Mouse (Mus musculus) neural tube, embryonic 15.5 days (tissue): ENCODE measurements around the gene Abcb6. TPM values are rescaled to one million over a fixed set of nuclear protein-coding genes. Genes with fewer than 3 reads are reported as not detected.

Experiments used
- microRNA-seq: library from miRNA; unstranded; fragments of <30 nt; microRNA quantifications from one replicate; pipeline ENCODE4, GENCODE M21; 2017
- polyA plus RNA-seq: library from polyadenylated mRNA; unstranded; fragments of >200 nt; fragmentation: Nextera tagmentation; extraction: Ambion mirVana; gene quantifications from 2 replicates; pipeline ENCODE4 v1.2.1, GENCODE M21; 2015

The Abcb6 gene
- polyA plus RNA-seq, 1 experiment from 2014 or later: 54.9 TPM

Small RNA genes lying within 50 kb of the gene (microRNA-seq; reads per million reads assigned to microRNA genes)
- gene Gm27943: not detected

Other genes starting within 250 kb of the Abcb6 start
- gene Cfap65, start 244.8 kb downstream of the Abcb6 start, polyA plus RNA-seq: 0.41 and 0.43 TPM in 2 replicates
- 0.84 and 3.0 TPM in 2 replicates for gene Ihh, start 228.7 kb downstream of the Abcb6 start, polyA plus RNA-seq
- gene Nhej1, start 55.2 kb downstream of the Abcb6 start, polyA plus RNA-seq: 6.0 and 7.1 TPM in 2 replicates
- not detected in 2 replicates for gene Slc23a3, start 46.5 kb downstream of the Abcb6 start, polyA plus RNA-seq
- 46.3 and 48.9 TPM in 2 replicates for gene Cnppd1, start 37.7 kb downstream of the Abcb6 start, polyA plus RNA-seq
- gene Retreg2, start 37.6 kb downstream of the Abcb6 start, polyA plus RNA-seq: 133 and 140 TPM in 2 replicates
- 37.3 and 40.0 TPM in 2 replicates for gene Zfand2b, start 11.7 kb downstream of the Abcb6 start, polyA plus RNA-seq
- 24.9 and 25.1 TPM in 2 replicates for gene Ankzf1, start 11.8 kb upstream of the Abcb6 start, polyA plus RNA-seq
- gene Atg9a, start 11.8 kb upstream of the Abcb6 start, polyA plus RNA-seq: 59.2 and 63.6 TPM in 2 replicates
- 16.2 and 17.5 TPM in 2 replicates for gene Glb1l, start 30.4 kb upstream of the Abcb6 start, polyA plus RNA-seq
- gene Stk16, start 30.4 kb upstream of the Abcb6 start, polyA plus RNA-seq: 158 and 159 TPM in 2 replicates
- gene Tuba4a, start 39.5 kb upstream of the Abcb6 start, polyA plus RNA-seq: 44.6 and 81.9 TPM in 2 replicates
- gene A630095N17Rik, start 51.7 kb upstream of the Abcb6 start, polyA plus RNA-seq: 0.29 TPM in 1 of 2 replicates, not detected in the other
- 72.1 and 90.7 TPM in 2 replicates for gene Dnajb2, start 56.0 kb upstream of the Abcb6 start, polyA plus RNA-seq
- 25.6 and 32.4 TPM in 2 replicates for gene Ptprn, start 84.1 kb upstream of the Abcb6 start, polyA plus RNA-seq
- gene Resp18, start 98.0 kb upstream of the Abcb6 start, polyA plus RNA-seq: 241 and 302 TPM in 2 replicates
- gene Dnpep, start 137.6 kb upstream of the Abcb6 start, polyA plus RNA-seq: 145 and 154 TPM in 2 replicates
- gene Des, start 179.9 kb upstream of the Abcb6 start, polyA plus RNA-seq: 10.9 and 16.0 TPM in 2 replicates
- gene Speg, start 194.9 kb upstream of the Abcb6 start, polyA plus RNA-seq: 20.1 and 21.7 TPM in 2 replicates